Mouse (Mus musculus): ENCODE results near the gene Pkd2l1.

Gene Pkd2l1

GRCm38 (mm10) chr19:44192342-44192741 lies at the start of gene Pkd2l1:
Gene Pkd2l1, minus strand, starts transcription at chr19:44192442.
- DNase-seq (ENCODE audit: low spot score in 2 of 2), result no peak

- DNase-seq (ENCODE audit: low spot score in 2 of 2), result no peak
Observed at GRCm38 (mm10) chr19:44238906-44239305, 46.7 kb upstream of the Pkd2l1 start.

GRCm38 (mm10) chr19:44237471-44238006 lies 45.3 kb upstream of the Pkd2l1 start:
- DNase-seq (ENCODE audit: low spot score in 2 of 2), result no peak

GRCm38 (mm10) chr19:44231608-44232151 lies 39.4 kb upstream of the Pkd2l1 start:
- DNase-seq (ENCODE audit: low spot score in 2 of 2), result no peak

- DNase-seq (ENCODE audit: low spot score in 2 of 2), result no peak
Observed at GRCm38 (mm10) chr19:44230212-44230611, 38.0 kb upstream of the Pkd2l1 start.

- no peak for DNase-seq (ENCODE audit: low spot score in 2 of 2)
Observed at GRCm38 (mm10) chr19:44229776-44230175, 37.5 kb upstream of the Pkd2l1 start.

GRCm38 (mm10) chr19:44225728-44226127 lies 33.5 kb upstream of the Pkd2l1 start:
- no peak for DNase-seq (ENCODE audit: low spot score in 2 of 2)

GRCm38 (mm10) chr19:44217958-44218525 lies 25.8 kb upstream of the Pkd2l1 start:
- no peak for DNase-seq (ENCODE audit: low spot score in 2 of 2)

GRCm38 (mm10) chr19:44215255-44215654 lies 23.0 kb upstream of the Pkd2l1 start:
- no peak for DNase-seq (ENCODE audit: low spot score in 2 of 2)

- no peak for DNase-seq (ENCODE audit: low spot score in 2 of 2)
Observed at GRCm38 (mm10) chr19:44207079-44207478, 14.8 kb upstream of the Pkd2l1 start.

GRCm38 (mm10) chr19:44203015-44203564 lies 10.8 kb upstream of the Pkd2l1 start, which contains the start of gene Scd3:
Gene Scd3, plus strand, starts transcription at chr19:44203269.
- no peak for DNase-seq (ENCODE audit: low spot score in 2 of 2)

- no peak for DNase-seq (ENCODE audit: low spot score in 2 of 2)
Observed at GRCm38 (mm10) chr19:44198964-44199363, 6.7 kb upstream of the Pkd2l1 start.

- no peak for DNase-seq (ENCODE audit: low spot score in 2 of 2)
Observed at GRCm38 (mm10) chr19:44198494-44198893, 6.3 kb upstream of the Pkd2l1 start.

- no peak for DNase-seq (ENCODE audit: low spot score in 2 of 2)
Observed at GRCm38 (mm10) chr19:44197053-44197852, 5.0 kb upstream of the Pkd2l1 start.

- DNase-seq (ENCODE audit: low spot score in 2 of 2), result peak; percentile 29 to 69
Observed at GRCm38 (mm10) chr19:44195138-44195537, 2.9 kb upstream of the Pkd2l1 start.

GRCm38 (mm10) chr19:44193906-44194305 lies 1.7 kb upstream of the Pkd2l1 start:
- peak in 1 of 2 experiments; percentile 21 for DNase-seq (ENCODE audit: low spot score in 2 of 2)

- peak; percentile 61 to 68 for DNase-seq (ENCODE audit: low spot score in 2 of 2)
Observed at GRCm38 (mm10) chr19:44189056-44189455, 3.2 kb downstream of the Pkd2l1 start.

- DNase-seq (ENCODE audit: low spot score in 2 of 2), result no peak
Observed at GRCm38 (mm10) chr19:44183968-44184367, 8.3 kb downstream of the Pkd2l1 start.

- DNase-seq (ENCODE audit: low spot score in 2 of 2), result no peak
Observed at GRCm38 (mm10) chr19:44180502-44180901, 11.7 kb downstream of the Pkd2l1 start.

- DNase-seq (ENCODE audit: low spot score in 2 of 2), result no peak
Observed at GRCm38 (mm10) chr19:44176741-44177140, 15.5 kb downstream of the Pkd2l1 start.

GRCm38 (mm10) chr19:44174835-44175234 lies 17.4 kb downstream of the Pkd2l1 start:
- DNase-seq (ENCODE audit: low spot score in 2 of 2), result no peak

GRCm38 (mm10) chr19:44161515-44161914 lies 30.7 kb downstream of the Pkd2l1 start:
- no peak for DNase-seq (ENCODE audit: low spot score in 2 of 2)

Data from urinary bladder, postnatal 36 days (tissue).